Mouse (Mus musculus) liver, embryonic 15.5 days (tissue): ENCODE results near the gene Hsdl2. TPM values are rescaled to one million over a fixed set of nuclear protein-coding genes. Genes with fewer than 3 reads are reported as not detected.
A peak's percentile ranks its signal among the peaks of the same experiment; 100 is the strongest.

Experiments used
- ATAC-seq: fragments of 200-750 bp; cut with Nextera tagmentation; 2 replicates; pipeline ENCODE4 v1.8.0; 2017; ENCODE audit warnings: moderate number of reproducible peaks, mild to moderate bottlenecking, moderate library complexity; ENCODE audit not compliant: insufficient read depth
- H3K27ac ChIP-seq: fragments of 300-500 bp; sonication (generic); replicated peaks from 2 replicates; pipeline ENCODE4 v1.5.1; 2015; ENCODE audit warnings: mild to moderate bottlenecking, inconsistent platforms
- H3K27me3 ChIP-seq: fragments of 300-500 bp; sonication (generic); 2 replicates; pipeline ENCODE4 v1.6.1; 2015; ENCODE audit warnings: mild to moderate bottlenecking, inconsistent platforms
- H3K36me3 ChIP-seq: fragments of 300-500 bp; sonication (generic); replicated peaks from 2 replicates; pipeline ENCODE4 v1.6.1; 2015; ENCODE audit warnings: moderate library complexity, mild to moderate bottlenecking, inconsistent platforms
- H3K4me1 ChIP-seq: fragments of 300-500 bp; sonication (generic); replicated peaks from 2 replicates; pipeline ENCODE4 v1.6.1; 2015; ENCODE audit warnings: inconsistent platforms
- H3K4me2 ChIP-seq: fragments of 300-500 bp; sonication (generic); 2 replicates; pipeline ENCODE4 v1.6.1; 2015; ENCODE audit warnings: moderate library complexity, mild to moderate bottlenecking, inconsistent platforms
- H3K4me3 ChIP-seq: fragments of 300-500 bp; sonication (generic); replicated peaks from 2 replicates; pipeline ENCODE4 v1.5.1; 2015; ENCODE audit warnings: mild to moderate bottlenecking, inconsistent platforms
- H3K9ac ChIP-seq: fragments of 300-500 bp; sonication (generic); 2 replicates; pipeline ENCODE4 v1.6.1; 2015; ENCODE audit warnings: moderate library complexity, mild to moderate bottlenecking, inconsistent platforms
- H3K9me3 ChIP-seq: fragments of 300-500 bp; sonication (generic); replicated peaks from 2 replicates; pipeline ENCODE4 v1.6.1; 2016; ENCODE audit warnings: inconsistent platforms
- WGBS: fragments of 180-500 bp; shearing (Covaris S2); methylation state at CpG from one replicate; pipeline ENCODE4 v1.1.7; 2015; ENCODE audit warnings: mixed read lengths; ENCODE audit not compliant: insufficient replicate concordance; 5-methylcytosine and 5-hydroxymethylcytosine counted together
- polyA plus RNA-seq: library from polyadenylated mRNA; unstranded; fragments of >200 nt; fragmentation: Nextera tagmentation; extraction: Ambion mirVana; gene quantifications from 2 replicates; pipeline ENCODE4 v1.2.1, GENCODE M21; 2015

Gene Hsdl2
- polyA plus RNA-seq, 1 experiment from 2014 or later: 19.6 TPM

GRCm38 (mm10) chr4:59649119-59649518 lies 67.8 kb downstream of the Hsdl2 start:
- no peak overlapping the region for H3K4me2 ChIP-seq
- no peaks in the 10 kb centered on the region for H3K9me3 ChIP-seq
- no peak overlapping the region for H3K4me3 ChIP-seq
- H3K27ac ChIP-seq: no peak overlapping the region
- no peak overlapping the region for H3K9ac ChIP-seq
- ATAC-seq: no peak
- 39% methylated on average over 5 of the region's 5 CpGs for WGBS
- peaks cover 60% of the 10 kb centered on the region for H3K4me1 ChIP-seq
- no peaks in the 10 kb centered on the region for H3K27me3 ChIP-seq
- H3K36me3 ChIP-seq: no peaks in the 10 kb centered on the region

GRCm38 (mm10) chr4:59652166-59652681 lies 70.9 kb downstream of the Hsdl2 start:
- 67% methylated on average over 1 of the region's 1 CpGs for WGBS
- H3K9me3 ChIP-seq: no peaks in the 10 kb centered on the region
- no peak overlapping the region; the same call in 1 of the 2 replicates for H3K27ac ChIP-seq
- no peak overlapping the region for H3K4me3 ChIP-seq
- no peaks in the 10 kb centered on the region for H3K27me3 ChIP-seq
- ATAC-seq: no peak
- peaks cover 38% of the 10 kb centered on the region for H3K4me1 ChIP-seq
- H3K36me3 ChIP-seq: no peaks in the 10 kb centered on the region
- H3K9ac ChIP-seq: no peak overlapping the region
- H3K4me2 ChIP-seq: no peak overlapping the region

GRCm38 (mm10) chr4:59656061-59656642 lies 74.8 kb downstream of the Hsdl2 start:
- H3K4me1 ChIP-seq: peaks cover 10% of the 10 kb centered on the region
- H3K4me2 ChIP-seq: no peak overlapping the region
- no peak overlapping the region for H3K27ac ChIP-seq
- no peaks in the 10 kb centered on the region for H3K27me3 ChIP-seq
- ATAC-seq: no peak
- no peaks in the 10 kb centered on the region for H3K36me3 ChIP-seq
- no peak overlapping the region for H3K4me3 ChIP-seq
- WGBS: 64% methylated on average over 5 of the region's 5 CpGs
- no peaks in the 10 kb centered on the region for H3K9me3 ChIP-seq
- no peak overlapping the region for H3K9ac ChIP-seq

- Histone ChIP-seq H3K9ac (no peak overlapping the region), H3K4me1 (peaks cover 18% of the 10 kb centered on the region), H3K4me2 (no peak overlapping the region), H3K4me3 (no peak overlapping the region), H3K9me3 (no peaks in the 10 kb centered on the region), H3K27ac (no peak overlapping the region), H3K27me3 (no peaks in the 10 kb centered on the region), H3K36me3 (no peaks in the 10 kb centered on the region)
- ATAC-seq: no peak
- WGBS: 76% methylated on average over 1 of the region's 1 CpGs
Measured at GRCm38 (mm10) chr4:59662163-59662562, 80.8 kb downstream of the Hsdl2 start.

DNA sequence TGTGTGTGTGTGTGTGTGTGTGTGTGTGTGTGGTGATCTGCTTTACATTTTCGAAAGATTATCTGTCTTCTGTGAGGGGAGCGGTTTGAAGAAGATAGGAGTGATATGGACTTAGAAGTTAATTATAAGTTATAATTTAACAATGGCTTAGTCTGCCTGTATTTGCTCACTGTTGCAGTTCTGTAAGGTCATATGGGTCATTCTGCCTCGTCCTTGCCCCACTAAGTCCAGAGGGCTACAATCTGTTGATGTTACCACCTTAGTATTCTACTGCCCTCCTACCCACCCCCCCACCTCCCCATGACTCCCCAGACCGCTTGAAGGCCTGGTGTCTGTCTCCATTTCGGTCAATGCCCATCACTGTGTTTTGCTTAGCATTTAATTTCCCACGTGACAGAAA lies 82.1 kb downstream of the Hsdl2 start:
- WGBS: 68% methylated on average over 6 of the region's 6 CpGs

DNA sequence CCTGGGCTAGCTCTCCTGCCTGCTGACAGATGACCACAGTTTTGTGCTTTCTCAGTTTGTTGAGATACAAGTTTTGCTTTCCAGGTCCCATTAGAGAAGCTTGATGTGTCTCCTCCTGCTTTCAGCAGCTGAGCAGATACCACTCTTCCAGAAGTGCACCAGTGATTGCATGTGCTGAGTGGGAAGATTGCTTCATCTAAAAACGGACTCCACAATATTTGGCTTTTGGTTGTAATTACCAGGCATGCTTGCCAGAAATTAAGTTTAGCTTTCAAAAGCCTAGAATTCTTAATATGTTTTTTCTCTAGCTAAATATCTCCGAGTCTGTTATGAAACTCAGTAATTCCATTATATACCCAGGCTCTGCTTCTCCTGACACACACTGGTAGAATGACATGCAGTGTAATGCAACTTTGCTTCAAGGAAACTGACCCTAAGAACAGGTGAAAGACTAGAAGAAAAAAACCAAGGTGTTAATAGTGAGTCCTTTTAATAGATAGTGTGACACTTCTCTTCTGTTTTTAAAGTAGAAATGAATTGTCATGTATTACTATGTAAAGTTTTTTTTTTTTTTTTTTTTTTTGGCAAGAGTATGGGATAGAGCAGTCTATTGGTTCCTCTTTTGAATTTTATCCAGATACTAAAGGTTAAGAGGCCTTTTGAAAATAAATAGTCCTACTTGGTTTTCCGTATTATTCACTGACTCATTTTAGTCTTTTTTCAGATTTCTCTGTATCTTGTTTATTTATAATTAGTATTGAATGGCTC lies 85.4 kb downstream of the Hsdl2 start:
- Histone ChIP-seq H3K27me3 (no peaks in the 10 kb centered on the region), H3K4me2 (no peak overlapping the region), H3K4me1 (peaks cover 52% of the 10 kb centered on the region), H3K9me3 (no peaks in the 10 kb centered on the region), H3K9ac (no peak overlapping the region), H3K36me3 (no peaks in the 10 kb centered on the region), H3K27ac (0 out of 2 replicates have a peak overlapping the region, but pooled peaks have one; percentile 5), H3K4me3 (no peak overlapping the region)
- WGBS: 59% methylated on average over 3 of the region's 3 CpGs
- no peak for ATAC-seq

More for the DNA sequence above, 82.1 kb downstream of the Hsdl2 start:
- ATAC-seq: no peak
- Histone ChIP-seq H3K36me3 (no peaks in the 10 kb centered on the region), H3K4me1 (peaks cover 29% of the 10 kb centered on the region), H3K27ac (0 out of 2 replicates have a peak overlapping the region, but pooled peaks have one; percentile 24), H3K27me3 (no peaks in the 10 kb centered on the region), H3K4me3 (no peak overlapping the region), H3K4me2 (no peak overlapping the region), H3K9ac (no peak overlapping the region), H3K9me3 (no peaks in the 10 kb centered on the region)

GRCm38 (mm10) chr4:59668050-59668449 lies 86.7 kb downstream of the Hsdl2 start:
- WGBS: 76% methylated on average over 3 of the region's 3 CpGs
- Histone ChIP-seq H3K9ac (no peak overlapping the region), H3K4me2 (no peak overlapping the region), H3K9me3 (no peaks in the 10 kb centered on the region), H3K27ac (no peak overlapping the region), H3K27me3 (no peaks in the 10 kb centered on the region), H3K4me1 (peaks cover 61% of the 10 kb centered on the region), H3K4me3 (no peak overlapping the region), H3K36me3 (no peaks in the 10 kb centered on the region)
- no peak for ATAC-seq

Other genes starting within 250 kb of the Hsdl2 start
- gene Susd1, start 142.9 kb upstream of the Hsdl2 start, polyA plus RNA-seq: 9.6 and 10.0 TPM in 2 replicates
- gene Ptbp3, start 32.2 kb upstream of the Hsdl2 start, polyA plus RNA-seq: 50.5 and 60.6 TPM in 2 replicates
- gene E130308A19Rik, start 44.6 kb downstream of the Hsdl2 start, polyA plus RNA-seq: 9.8 and 9.9 TPM in 2 replicates
- 16.5 and 17.3 TPM in 2 replicates for gene Inip, start 220.0 kb downstream of the Hsdl2 start, polyA plus RNA-seq
- 3.7 and 4.3 TPM in 2 replicates for gene Snx30, start 224.3 kb downstream of the Hsdl2 start, polyA plus RNA-seq